Mouse (Mus musculus): ENCODE measurements around the gene Smok3b.
"Not testable (repeated sequence)": the region's sequence is repeated elsewhere in the genome, so short reads cannot be mapped to it uniquely, and the experiment has no call there.

Gene Smok3b

GRCm38 (mm10) chr5:138020961-138021479, at the start of gene Smok3b, which contains the start of gene Smok3a:
Smok3b (plus strand) TSS chr5:138021429.
Smok3a (plus strand) TSS chr5:138021261.
- not testable (repeated sequence) for DNase-seq

- DNase-seq = no peak
Measured at GRCm38 (mm10) chr5:137973161-137973560, 48.1 kb upstream of the Smok3b start.

- DNase-seq = no peak
Measured at GRCm38 (mm10) chr5:137973738-137974137, 47.5 kb upstream of the Smok3b start.

GRCm38 (mm10) chr5:137974724-137975123, 46.5 kb upstream of the Smok3b start:
- no peak for DNase-seq

GRCm38 (mm10) chr5:137975434-137975833, 45.8 kb upstream of the Smok3b start:
- DNase-seq = no peak

GRCm38 (mm10) chr5:137977291-137977690, 43.9 kb upstream of the Smok3b start:
- no peak for DNase-seq

GRCm38 (mm10) chr5:137979081-137979480, 42.1 kb upstream of the Smok3b start:
- DNase-seq = no peak

- no peak for DNase-seq
Measured at GRCm38 (mm10) chr5:137981300-137981699, 39.9 kb upstream of the Smok3b start, which contains the start of gene Azgp1. Azgp1 (plus strand) TSS chr5:137981520.

- no peak for DNase-seq
Measured at GRCm38 (mm10) chr5:137986351-137986750, 34.9 kb upstream of the Smok3b start.

- no peak for DNase-seq
Measured at GRCm38 (mm10) chr5:138009437-138009836, 11.8 kb upstream of the Smok3b start.

GRCm38 (mm10) chr5:138012382-138012781, 8.8 kb upstream of the Smok3b start:
- DNase-seq = no peak

GRCm38 (mm10) chr5:138016530-138016929, 4.7 kb upstream of the Smok3b start:
- DNase-seq = no peak

GRCm38 (mm10) chr5:138016997-138017396, 4.2 kb upstream of the Smok3b start:
- DNase-seq = no peak

GRCm38 (mm10) chr5:138019577-138019976, 1.7 kb upstream of the Smok3b start:
- not testable (repeated sequence) for DNase-seq

- not testable (repeated sequence) for DNase-seq
Measured at GRCm38 (mm10) chr5:138052894-138053293, 31.7 kb downstream of the Smok3b start, which contains the start of gene Smok3c. Smok3c (plus strand) TSS chr5:138053194.

- DNase-seq = no peak
Measured at GRCm38 (mm10) chr5:138073803-138074202, 52.6 kb downstream of the Smok3b start.

GRCm38 (mm10) chr5:138075684-138076083, 54.5 kb downstream of the Smok3b start:
- no peak for DNase-seq

- no peak for DNase-seq
Measured at GRCm38 (mm10) chr5:138076148-138076547, 54.9 kb downstream of the Smok3b start.

- DNase-seq = no peak
Measured at GRCm38 (mm10) chr5:138080456-138080855, 59.2 kb downstream of the Smok3b start.

- DNase-seq = no peak
Measured at GRCm38 (mm10) chr5:138081446-138081845, 60.2 kb downstream of the Smok3b start.

GRCm38 (mm10) chr5:138083318-138083900, 62.2 kb downstream of the Smok3b start:
- DNase-seq = no peak

GRCm38 (mm10) chr5:138083936-138084335, 62.7 kb downstream of the Smok3b start:
- no peak for DNase-seq

GRCm38 (mm10) chr5:138084507-138084906, 63.3 kb downstream of the Smok3b start:
- DNase-seq = no peak

GRCm38 (mm10) chr5:138084996-138085395, 63.8 kb downstream of the Smok3b start, which contains the start of gene Zkscan1:
Zkscan1 (plus strand) TSS chr5:138085084.
- DNase-seq = peak; percentile 74

Measured in thymus, postnatal 25 days (tissue).